Mouse (Mus musculus): Measurements from ENCODE around the gene Il12b.

DNA sequence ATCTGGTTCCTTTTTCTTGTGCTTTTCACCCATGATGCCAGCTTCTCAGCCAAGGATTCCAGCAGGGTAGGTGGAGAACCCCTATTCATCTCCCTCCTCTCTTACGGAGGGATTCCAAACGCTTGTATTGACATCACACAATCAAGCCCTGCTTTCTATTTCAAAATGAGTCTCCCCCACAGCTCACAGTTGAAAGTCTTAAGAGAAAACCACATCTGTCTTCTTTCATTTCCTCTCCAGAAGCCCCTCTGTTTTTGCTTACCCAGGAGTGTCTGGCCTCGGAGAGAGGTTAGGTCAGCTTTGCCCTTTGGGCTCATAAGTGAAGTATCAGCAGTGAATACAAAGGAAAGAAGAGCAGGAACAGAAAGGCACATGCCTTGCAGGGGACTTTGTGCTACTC is 17.7 kb upstream of the Il12b start:
- TF ChIP-seq TBP (IDR thresholded peaks at IDR 0.05; ENCODE audit: low read depth, low read length) = no peak
- no peak for TF ChIP-seq GABPA (IDR thresholded peaks at IDR 0.05; ENCODE audit: low read depth, low read length)
- no peak for TF ChIP-seq MAZ (IDR thresholded peaks at IDR 0.05; ENCODE audit: low read depth, low read length)

Measured in MEL (cell line).